Mouse (Mus musculus) splenic B cell, adult 2 months (primary cell): ENCODE measurements at regions not wholly inside any gene's neighbourhood (a gene's known extent, or its start where the extent isn't known, plus 50 kb on each side); places are given as distances from the start of the nearest gene placed in this dataset.

ENCODE experiments used
- DNase-seq: peaks from one replicate; pipeline ENCODE4 v3.0.0-alpha.2; 2011; ENCODE audit warnings: low read depth, low spot score
- H3K27me3 ChIP-seq: 2 replicates; pipeline ENCODE4 v1.6.1; 2012; ENCODE audit warnings: mild to moderate bottlenecking, low read length, moderate library complexity, mixed read lengths; ENCODE audit not compliant: control insufficient read depth, poor library complexity, insufficient read depth, severe bottlenecking
- H3K36me3 ChIP-seq: 2 replicates; pipeline ENCODE4 v1.6.1; 2012; ENCODE audit warnings: mild to moderate bottlenecking, low read length, moderate library complexity, mixed read lengths; ENCODE audit not compliant: control insufficient read depth, poor library complexity, insufficient read depth, severe bottlenecking

GRCm38 (mm10) chr8:11145251-11145650 lies 137.0 kb upstream of the Irs2 start:
- Histone ChIP-seq H3K36me3 (no peaks in the 10 kb centered on the region), H3K27me3 (no peaks in the 10 kb centered on the region)
- no peak for DNase-seq

- DNase-seq, result no peak
- H3K27me3 ChIP-seq, result no peaks in the 10 kb centered on the region
- no peaks in the 10 kb centered on the region for H3K36me3 ChIP-seq
Measured at GRCm38 (mm10) chr8:11140566-11140965, 132.3 kb upstream of the Irs2 start.

- H3K27me3 ChIP-seq, result no peaks in the 10 kb centered on the region
- no peaks in the 10 kb centered on the region for H3K36me3 ChIP-seq
- no peak for DNase-seq
Measured at GRCm38 (mm10) chr8:11139294-11139693, 131.0 kb upstream of the Irs2 start.

- H3K36me3 ChIP-seq, result no peaks in the 10 kb centered on the region
- DNase-seq, result peak; percentile 84
- no peaks in the 10 kb centered on the region for H3K27me3 ChIP-seq
Measured at GRCm38 (mm10) chr8:11138302-11139020, 130.2 kb upstream of the Irs2 start.

- H3K36me3 ChIP-seq, result no peaks in the 10 kb centered on the region
- H3K27me3 ChIP-seq, result no peaks in the 10 kb centered on the region
- no peak for DNase-seq
Measured at GRCm38 (mm10) chr8:11136566-11136965, 128.3 kb upstream of the Irs2 start.

GRCm38 (mm10) chr8:11135135-11135534 lies 126.9 kb upstream of the Irs2 start:
- Histone ChIP-seq H3K27me3 (no peaks in the 10 kb centered on the region), H3K36me3 (no peaks in the 10 kb centered on the region)
- no peak for DNase-seq

- no peak for DNase-seq
- no peaks in the 10 kb centered on the region for H3K36me3 ChIP-seq
- H3K27me3 ChIP-seq, result no peaks in the 10 kb centered on the region
Measured at GRCm38 (mm10) chr8:11134562-11134961, 126.3 kb upstream of the Irs2 start.

- Histone ChIP-seq H3K36me3 (no peaks in the 10 kb centered on the region), H3K27me3 (no peaks in the 10 kb centered on the region)
- no peak for DNase-seq
Measured at GRCm38 (mm10) chr8:11119030-11119634, 110.9 kb upstream of the Irs2 start.

GRCm38 (mm10) chr8:11116534-11116933 lies 108.3 kb upstream of the Irs2 start:
- no peaks in the 10 kb centered on the region for H3K36me3 ChIP-seq
- H3K27me3 ChIP-seq, result no peaks in the 10 kb centered on the region
- DNase-seq, result no peak

GRCm38 (mm10) chr8:11115210-11115609 lies 107.0 kb upstream of the Irs2 start:
- H3K36me3 ChIP-seq, result no peaks in the 10 kb centered on the region
- DNase-seq, result peak; percentile 42
- H3K27me3 ChIP-seq, result no peaks in the 10 kb centered on the region

GRCm38 (mm10) chr8:11114531-11114930 lies 106.3 kb upstream of the Irs2 start:
- Histone ChIP-seq H3K36me3 (no peaks in the 10 kb centered on the region), H3K27me3 (no peaks in the 10 kb centered on the region)
- DNase-seq, result no peak

- Histone ChIP-seq H3K36me3 (no peaks in the 10 kb centered on the region), H3K27me3 (no peaks in the 10 kb centered on the region)
- DNase-seq, result peak; percentile 91
Measured at GRCm38 (mm10) chr8:11112908-11113532, 104.8 kb upstream of the Irs2 start.

GRCm38 (mm10) chr8:11111987-11112386 lies 103.7 kb upstream of the Irs2 start:
- H3K27me3 ChIP-seq, result no peaks in the 10 kb centered on the region
- peak; percentile 92 for DNase-seq
- no peaks in the 10 kb centered on the region for H3K36me3 ChIP-seq

- DNase-seq, result no peak
- H3K36me3 ChIP-seq, result no peaks in the 10 kb centered on the region
- no peaks in the 10 kb centered on the region for H3K27me3 ChIP-seq
Measured at GRCm38 (mm10) chr8:11107435-11107834, 99.2 kb upstream of the Irs2 start.

GRCm38 (mm10) chr8:11107021-11107420 lies 98.8 kb upstream of the Irs2 start:
- peak; percentile 95 for DNase-seq
- Histone ChIP-seq H3K36me3 (no peaks in the 10 kb centered on the region), H3K27me3 (no peaks in the 10 kb centered on the region)
